Mouse (Mus musculus) NIH3T3 (cell line): ENCODE results near the gene Rell1.

ENCODE experiments used
- DNase-seq: peaks from one replicate; pipeline ENCODE4 v3.0.0-alpha.2; 2012; ENCODE audit warnings: low read depth

Gene Rell1

GRCm38 (mm10) chr5:63968443-63969415 is at the start of gene Rell1:
TSS of gene Rell1 (minus strand) at chr5:63968897.
- DNase-seq: peak; percentile 98

DNA sequence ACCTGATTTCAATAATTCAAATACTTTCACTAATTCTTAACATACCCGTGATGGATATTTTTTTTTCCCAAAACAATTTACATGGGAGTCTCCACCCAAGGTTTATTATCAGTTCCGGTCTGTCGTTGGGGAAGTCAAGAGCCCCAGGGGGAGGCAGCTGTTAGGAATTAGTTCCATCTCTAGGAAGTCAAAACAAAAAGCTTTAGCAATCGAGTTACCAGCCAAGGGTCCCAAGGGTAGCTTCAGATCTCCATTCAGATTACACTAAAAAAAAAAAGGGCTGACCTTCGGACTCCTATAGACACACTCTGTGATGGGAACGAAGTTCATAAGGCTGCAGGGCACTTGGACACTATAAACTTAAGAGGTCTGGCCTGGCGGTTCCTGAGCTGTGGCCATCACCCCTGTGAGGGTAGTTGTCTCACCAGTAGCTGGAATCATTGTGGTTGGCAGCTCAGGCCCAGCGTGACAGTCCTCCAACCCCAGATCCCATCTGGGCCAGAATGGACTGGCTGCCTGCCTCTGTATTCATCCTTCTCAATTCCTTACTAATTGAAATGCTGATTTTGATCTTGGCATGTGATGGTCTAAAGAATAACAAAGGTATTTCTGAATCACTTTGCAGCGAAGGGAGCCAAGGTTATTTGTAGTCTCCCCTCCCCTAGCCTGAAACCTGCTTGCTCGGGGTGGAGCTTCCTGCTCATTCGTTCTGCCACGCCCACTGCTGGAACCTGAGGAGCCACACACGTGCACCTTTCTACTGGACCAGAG is 44.1 kb upstream of the Rell1 start:
- no peak for DNase-seq

DNA sequence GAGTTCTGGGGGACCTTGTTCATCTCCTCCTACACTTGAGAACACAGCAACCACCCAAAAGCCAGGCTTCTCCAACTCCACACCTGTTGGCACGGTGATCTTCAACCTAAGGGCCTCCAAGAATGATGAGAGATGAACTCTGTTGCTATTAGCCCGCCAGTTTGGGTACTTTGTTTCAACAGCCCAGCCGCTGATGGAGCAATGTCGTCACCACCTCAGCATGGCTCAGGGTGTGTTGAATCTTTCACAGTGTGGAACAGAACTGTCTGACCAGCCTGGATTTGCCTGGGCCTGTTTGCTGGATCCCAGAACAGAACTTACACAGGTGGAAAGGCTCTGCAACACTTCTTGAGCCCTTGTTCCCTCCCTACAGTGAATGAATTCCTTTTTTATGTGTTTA is 37.9 kb upstream of the Rell1 start:
- no peak for DNase-seq

- DNase-seq: no peak
Measured at GRCm38 (mm10) chr5:64003302-64003701, 34.6 kb upstream of the Rell1 start.

- DNase-seq: no peak
Measured at GRCm38 (mm10) chr5:63993865-63994264, 25.2 kb upstream of the Rell1 start.

DNA sequence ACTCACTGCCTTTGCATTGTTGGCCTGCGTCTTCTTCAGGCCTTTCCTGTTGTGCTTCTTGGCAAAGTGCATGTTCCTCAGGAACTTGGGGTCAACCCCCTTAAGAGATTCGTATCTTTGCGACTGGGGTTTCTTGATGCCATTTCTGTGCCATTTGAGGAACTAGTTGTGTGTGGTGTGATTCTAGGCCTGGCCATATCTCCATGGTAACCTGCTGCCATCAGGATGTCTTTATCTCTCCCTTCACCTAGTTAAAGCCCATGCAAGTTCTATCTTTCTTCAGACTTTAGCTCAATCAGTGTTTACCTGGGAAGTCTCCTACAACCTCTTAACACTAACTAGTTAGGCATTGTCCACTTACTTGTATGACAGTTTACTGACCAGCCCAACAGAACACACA is 22.0 kb upstream of the Rell1 start:
- DNase-seq: no peak

DNA sequence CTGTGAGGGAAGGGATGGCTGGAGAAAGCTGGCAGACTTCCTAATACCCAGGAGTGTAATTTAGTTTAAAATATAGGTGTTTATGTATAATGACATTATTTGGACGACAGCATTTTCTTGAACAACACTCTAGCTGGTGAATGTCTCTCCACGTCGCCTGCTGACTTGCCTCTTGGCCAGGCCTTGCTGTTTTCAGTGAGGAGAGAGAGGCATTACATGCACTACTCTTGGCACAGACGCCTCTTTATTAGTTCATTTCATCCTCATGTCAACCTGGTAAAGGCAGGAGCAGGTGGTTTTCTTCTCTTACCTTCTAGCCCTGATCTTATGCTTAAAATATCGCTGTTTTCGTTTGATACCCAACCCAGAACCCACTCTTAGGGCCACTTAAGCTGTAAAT is 17.6 kb upstream of the Rell1 start:
- no peak for DNase-seq

- peak; percentile 56 for DNase-seq
Measured at GRCm38 (mm10) chr5:63982296-63982695, 13.6 kb upstream of the Rell1 start.

DNA sequence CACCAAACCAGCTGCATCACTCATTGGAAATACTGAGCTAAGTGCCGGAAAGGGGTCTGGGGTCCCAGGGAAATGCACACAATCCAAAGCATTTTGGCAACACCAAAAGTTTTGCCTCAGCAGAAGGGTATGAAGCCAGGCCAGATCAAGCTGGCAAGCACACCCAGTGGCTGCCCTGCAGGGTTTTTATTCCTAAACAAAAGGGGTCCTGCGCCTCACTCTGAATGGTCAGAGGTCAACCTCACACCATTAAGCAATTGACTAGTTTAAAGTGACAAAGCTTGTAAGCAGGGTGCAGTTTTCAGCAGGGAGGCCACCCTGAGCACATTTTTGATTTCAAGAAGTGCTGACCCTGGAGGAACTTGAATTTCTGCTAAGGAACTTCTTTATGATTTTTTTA is 2.3 kb upstream of the Rell1 start:
- no peak for DNase-seq

- peak; percentile 28 for DNase-seq
Measured at GRCm38 (mm10) chr5:63970281-63970732, 1.6 kb upstream of the Rell1 start.

- peak; percentile 20 for DNase-seq
Measured at GRCm38 (mm10) chr5:63969476-63970112, 897 bp upstream of the Rell1 start.

DNA sequence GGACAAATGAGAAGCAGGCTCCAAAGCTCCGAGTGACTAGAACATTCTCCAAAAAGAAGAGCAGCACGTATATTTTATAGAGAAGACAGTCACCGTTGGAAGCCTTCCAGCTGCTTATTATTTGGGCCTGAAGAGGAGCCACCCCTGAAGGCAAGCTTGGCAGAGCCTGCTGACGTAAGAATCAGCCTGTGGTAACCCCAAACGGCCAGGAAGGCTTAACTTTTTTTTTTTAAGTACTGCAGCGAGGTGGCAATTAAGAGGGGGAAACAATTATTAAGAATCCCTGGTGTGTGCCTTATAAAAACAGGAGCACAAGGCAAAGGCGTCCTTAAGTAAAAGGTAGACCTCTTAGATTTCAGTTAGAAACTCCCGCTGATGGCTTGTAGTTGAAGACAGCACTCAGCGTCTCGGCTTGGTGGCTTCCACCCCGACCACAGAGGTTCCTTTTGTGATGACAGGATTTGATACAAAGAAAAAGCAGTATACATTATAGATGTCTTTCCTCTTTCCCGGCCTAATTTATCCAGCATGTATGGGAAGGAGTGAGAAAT is 1.0 kb downstream of the Rell1 start:
- peak; percentile 69 for DNase-seq

DNA sequence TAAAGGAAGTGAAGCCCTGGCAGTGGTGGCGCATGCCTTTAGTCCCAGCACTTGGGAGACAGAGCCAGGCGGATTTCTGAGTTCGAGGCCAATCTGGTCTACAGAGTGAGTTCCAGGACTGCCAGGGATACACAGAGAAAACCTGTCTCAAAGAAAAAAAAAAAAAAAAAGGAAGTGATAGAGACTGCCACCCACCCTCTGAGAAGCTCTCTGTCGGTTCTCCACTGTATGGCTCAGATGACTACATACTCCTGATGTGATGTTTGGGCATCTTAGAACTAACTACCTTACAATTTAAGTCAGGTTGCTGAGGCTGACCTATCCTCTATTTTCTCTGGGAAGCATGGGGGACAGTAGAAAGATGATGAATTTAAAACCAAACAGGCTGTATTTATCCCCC is 2.3 kb downstream of the Rell1 start:
- no peak for DNase-seq

- no peak for DNase-seq
Measured at GRCm38 (mm10) chr5:63965946-63966345, 2.8 kb downstream of the Rell1 start.

DNA sequence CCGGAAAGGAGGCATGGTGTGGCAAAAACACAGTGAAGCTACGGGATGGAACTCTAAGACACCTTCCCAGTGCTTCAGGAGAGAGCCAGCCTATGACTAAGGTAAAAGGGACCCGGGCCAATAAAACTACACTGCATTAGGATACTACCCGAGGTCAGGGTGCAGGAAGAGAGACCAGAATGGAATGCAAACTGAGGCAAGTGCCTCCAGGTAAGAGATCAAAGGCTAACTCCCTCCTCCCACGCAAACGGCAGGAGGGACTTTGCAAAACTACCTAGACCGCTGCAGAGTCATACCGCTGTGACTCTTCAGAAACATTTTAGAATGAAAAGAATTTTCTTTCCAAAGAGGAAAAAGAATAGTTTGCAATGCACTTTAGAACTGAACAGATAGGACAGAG is 4.1 kb downstream of the Rell1 start:
- DNase-seq: no peak

DNA sequence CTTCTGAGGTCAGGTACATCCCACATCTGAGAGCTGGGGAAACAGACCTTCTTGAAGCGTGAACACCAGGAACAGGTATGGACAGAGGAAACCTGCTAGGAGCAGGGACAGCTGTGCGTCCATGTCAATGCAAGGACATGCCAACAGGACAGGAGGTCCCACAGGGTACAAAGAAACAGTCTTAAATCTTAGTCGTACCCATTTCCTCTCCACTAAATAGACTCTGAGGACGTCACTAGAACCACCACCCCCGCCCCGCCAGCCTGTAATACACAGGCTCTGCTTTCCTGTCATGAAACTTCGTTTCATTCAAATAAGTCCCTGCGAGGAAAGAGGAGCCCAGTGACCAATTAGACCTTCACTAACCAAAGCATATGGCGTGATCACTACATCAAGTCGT is 7.0 kb downstream of the Rell1 start:
- DNase-seq: no peak

DNA sequence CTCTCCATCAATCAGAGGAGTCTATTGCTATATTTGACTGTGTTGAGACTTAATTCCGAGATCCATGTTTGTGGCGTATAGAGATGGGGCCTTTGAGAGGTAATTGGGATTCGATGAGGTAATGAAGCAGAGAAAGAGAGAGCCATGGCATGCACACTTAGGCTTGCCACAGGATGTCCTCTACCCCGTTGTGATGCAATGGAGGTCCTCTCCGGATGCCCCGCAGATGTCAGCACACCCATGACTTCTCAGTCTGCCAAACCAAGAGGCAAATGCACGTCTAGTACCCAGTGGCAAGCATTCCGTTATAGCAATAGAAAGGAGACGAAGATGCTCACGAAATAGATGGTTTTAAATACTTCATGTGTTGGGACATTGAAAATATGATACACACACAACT is 8.1 kb downstream of the Rell1 start:
- no peak for DNase-seq

GRCm38 (mm10) chr5:63958963-63959708 is 9.6 kb downstream of the Rell1 start:
- no peak for DNase-seq

GRCm38 (mm10) chr5:63957607-63958006 is 11.1 kb downstream of the Rell1 start:
- DNase-seq: no peak

GRCm38 (mm10) chr5:63956411-63956810 is 12.3 kb downstream of the Rell1 start:
- no peak for DNase-seq

DNA sequence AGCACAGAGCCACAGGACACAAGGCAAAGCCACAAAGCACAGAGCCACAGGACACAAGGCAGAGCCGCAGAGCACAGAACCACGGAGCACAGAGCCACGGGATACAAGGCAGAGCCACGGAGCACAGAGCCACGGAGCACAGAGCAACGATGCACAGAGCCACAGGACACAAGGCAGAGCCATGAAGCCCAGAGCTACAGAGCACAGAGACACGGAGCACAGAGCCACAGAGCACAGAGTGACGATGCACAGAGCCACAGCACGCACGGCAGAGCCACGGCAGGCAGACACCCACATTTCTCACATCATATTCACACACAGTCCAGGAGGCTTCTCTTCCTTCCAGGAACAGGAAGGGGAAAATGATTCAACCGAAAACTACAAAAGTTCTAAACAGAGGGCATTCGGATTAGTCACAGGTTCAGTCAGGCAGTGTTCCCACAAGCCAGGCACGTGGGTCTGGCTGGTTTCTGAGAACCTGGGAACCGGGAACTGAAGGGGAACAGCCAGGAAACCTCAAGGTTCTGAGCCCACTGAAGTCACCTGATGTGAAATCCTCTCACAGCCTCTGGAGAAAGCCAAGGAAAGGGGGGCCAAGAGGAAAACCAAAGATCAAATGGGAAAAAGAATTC is 15.2 kb downstream of the Rell1 start:
- DNase-seq: peak; percentile 81
